Mouse (Mus musculus) midbrain, postnatal 0 days (tissue): ENCODE data around the gene Olfr1291-ps1. TPM values are rescaled to one million over a fixed set of nuclear protein-coding genes. Genes with fewer than 3 reads are reported as not detected.

ENCODE experiments used
- ATAC-seq: fragments of 200-750 bp; cut with Nextera tagmentation; 2 replicates; pipeline ENCODE4 v1.8.0; 2017; ENCODE audit warnings: moderate number of reproducible peaks, mild to moderate bottlenecking, moderate TSS enrichment, moderate library complexity; ENCODE audit not compliant: low FRiP score
- DNase-seq: peaks from one replicate; pipeline ENCODE4 v3.0.0-alpha.2; 2015; ENCODE audit warnings: low spot score
- H3K27ac ChIP-seq: fragments of 300-500 bp; sonication (generic); 2 replicates; pipeline ENCODE4 v1.5.1; 2014; ENCODE audit warnings: low read depth, mild to moderate bottlenecking, low read length, mixed read lengths
- H3K27me3 ChIP-seq: fragments of 300-500 bp; sonication (generic); 2 replicates; pipeline ENCODE4 v1.6.1; 2014; ENCODE audit warnings: low read length, control low read depth, mixed read lengths; ENCODE audit not compliant: insufficient read depth
- H3K36me3 ChIP-seq: fragments of 300-500 bp; sonication (generic); 2 replicates; pipeline ENCODE4 v1.6.1; 2014; ENCODE audit warnings: low read length, control low read depth, mixed read lengths; ENCODE audit not compliant: insufficient read depth
- H3K4me1 ChIP-seq: fragments of 300-500 bp; sonication (generic); 2 replicates; pipeline ENCODE4 v1.6.1; 2014; ENCODE audit warnings: mild to moderate bottlenecking, control low read depth, antibody characterized with exemption, low read length, mixed read lengths; ENCODE audit not compliant: insufficient read depth
- H3K4me2 ChIP-seq: fragments of 300-500 bp; sonication (generic); 2 replicates; pipeline ENCODE4 v1.6.1; 2014; ENCODE audit warnings: low read depth, mild to moderate bottlenecking, low read length, mixed read lengths; ENCODE audit not compliant: poor library complexity, severe bottlenecking
- H3K4me3 ChIP-seq: fragments of 300-500 bp; sonication (generic); 2 replicates; pipeline ENCODE4 v1.5.1; 2014; ENCODE audit warnings: low read depth, mild to moderate bottlenecking, low read length, moderate library complexity
- H3K9ac ChIP-seq: fragments of 300-500 bp; sonication (generic); replicated peaks from 2 replicates; pipeline ENCODE4 v1.6.1; 2014; ENCODE audit warnings: mild to moderate bottlenecking, low read length, moderate library complexity, mixed read lengths; ENCODE audit not compliant: poor library complexity, severe bottlenecking
- H3K9me3 ChIP-seq: fragments of 300-500 bp; sonication (generic); 2 replicates; pipeline ENCODE4 v1.6.1; 2016; ENCODE audit warnings: low read length, control low read depth
- CTCF ChIP-seq: IDR thresholded peaks from 2 replicates; pipeline ENCODE4 v1.5.1; 2016; ENCODE audit warnings: antibody characterized with exemption, mild to moderate bottlenecking
- WGBS: fragments of 180-500 bp; shearing (Covaris S2); extraction: QIAGEN DNeasy Blood & Tissue Kit; methylation state at CpG from one replicate; pipeline ENCODE4 v1.1.7; 2014; 5-methylcytosine and 5-hydroxymethylcytosine counted together
- polyA plus RNA-seq: library from polyadenylated mRNA; unstranded; fragments of >200 nt; fragmentation: Nextera tagmentation; extraction: Ambion mirVana; gene quantifications from 2 replicates; pipeline ENCODE4 v1.2.1, GENCODE M21; 2015
- total RNA-seq: library from RNA; depleted of rRNA; stranded (reverse); fragments of >200 nt; gene quantifications from 2 replicates; pipeline ENCODE4 v1.2.3, GENCODE M21; 2014; rRNA removed

Gene Olfr1291-ps1
- total RNA-seq (not detected in 2 replicates), polyA plus RNA-seq (not detected in 2 replicates)

GRCm38 (mm10) chr2:111496880-111497279, at the start of gene Olfr1291-ps1:
TSS of gene Olfr1291-ps1 (plus strand) at chr2:111497180.
- H3K27ac ChIP-seq: no peak within 1 kb of the TSS
- H3K36me3 ChIP-seq: no peaks in the 10 kb centered on the region
- H3K4me2 ChIP-seq: no peak within 1 kb of the TSS
- no peak within 1 kb of the TSS for H3K4me3 ChIP-seq
- no peaks in the 10 kb centered on the region for H3K9me3 ChIP-seq
- DNase-seq: no peak
- 91% methylated on average over 3 of the region's 3 CpGs for WGBS
- no peak for ATAC-seq
- no peak within 1 kb of the TSS for H3K9ac ChIP-seq
- H3K4me1 ChIP-seq: no peaks in the 10 kb centered on the region
- no peak for TF ChIP-seq CTCF
- no peaks in the 10 kb centered on the region for H3K27me3 ChIP-seq

GRCm38 (mm10) chr2:111448842-111449241, 48.1 kb upstream of the Olfr1291-ps1 start, which contains the start of gene Olfr1287:
TSS of gene Olfr1287 (plus strand) at chr2:111449142.
- WGBS: 73% methylated on average over 1 of the region's 1 CpGs
- DNase-seq: no peak

DNA sequence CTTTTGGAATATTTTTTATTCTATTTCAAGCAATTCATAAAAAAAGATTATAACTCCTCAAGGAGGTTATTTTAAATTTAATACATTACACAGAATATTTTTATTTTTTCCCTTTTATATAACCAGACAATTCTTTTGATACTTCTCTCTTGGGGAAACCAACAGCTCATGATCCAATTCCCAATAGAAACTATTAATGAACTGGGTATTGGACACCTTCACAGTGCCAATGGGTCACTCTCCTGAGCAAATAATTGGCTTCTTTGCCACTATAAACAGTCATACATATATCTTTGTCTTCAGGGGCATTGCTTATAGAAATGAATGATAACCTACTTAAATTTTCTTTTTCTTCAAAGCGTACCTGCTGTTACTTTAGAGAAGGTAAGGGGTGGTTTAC, 23.2 kb upstream of the Olfr1291-ps1 start, which contains the start of gene Olfr1288:
Gene Olfr1288, plus strand, starts transcription at position 301 of the 400 bp plus-strand sequence.
- TF ChIP-seq CTCF: no peak
- DNase-seq: no peak
- no peaks in the 10 kb centered on the region for H3K27me3 ChIP-seq
- no peaks in the 10 kb centered on the region for H3K36me3 ChIP-seq
- ATAC-seq: no peak
- H3K4me2 ChIP-seq: no peak within 1 kb of the TSS
- H3K9ac ChIP-seq: no peak within 1 kb of the TSS
- H3K4me1 ChIP-seq: no peaks in the 10 kb centered on the region
- no peak within 1 kb of the TSS for H3K4me3 ChIP-seq
- H3K9me3 ChIP-seq: no peaks in the 10 kb centered on the region
- 91% methylated on average over 1 of the region's 1 CpGs for WGBS
- H3K27ac ChIP-seq: no peak within 1 kb of the TSS

More at GRCm38 (mm10) chr2:111448842-111449241, 48.1 kb upstream of the Olfr1291-ps1 start, which contains the start of gene Olfr1287:
- H3K36me3 ChIP-seq: no peaks in the 10 kb centered on the region
- no peaks in the 10 kb centered on the region for H3K4me1 ChIP-seq
- no peak within 1 kb of the TSS for H3K4me2 ChIP-seq
- H3K9ac ChIP-seq: no peak within 1 kb of the TSS
- no peak within 1 kb of the TSS for H3K27ac ChIP-seq
- H3K9me3 ChIP-seq: no peaks in the 10 kb centered on the region
- H3K27me3 ChIP-seq: no peaks in the 10 kb centered on the region
- no peak for ATAC-seq
- no peak within 1 kb of the TSS for H3K4me3 ChIP-seq
- no peak for TF ChIP-seq CTCF

GRCm38 (mm10) chr2:111480519-111480918, 16.5 kb upstream of the Olfr1291-ps1 start, which contains the start of gene Olfr1289:
TSS of gene Olfr1289 (plus strand) at chr2:111480819.
- no peak for TF ChIP-seq CTCF
- Histone ChIP-seq H3K4me3 (no peak within 1 kb of the TSS), H3K4me2 (no peak within 1 kb of the TSS), H3K9ac (no peak within 1 kb of the TSS), H3K27me3 (no peaks in the 10 kb centered on the region), H3K36me3 (no peaks in the 10 kb centered on the region), H3K9me3 (no peaks in the 10 kb centered on the region), H3K4me1 (no peaks in the 10 kb centered on the region), H3K27ac (no peak within 1 kb of the TSS)
- DNase-seq: no peak
- ATAC-seq: no peak
- WGBS: 75% methylated on average over 1 of the region's 1 CpGs

GRCm38 (mm10) chr2:111493729-111494128, 3.3 kb upstream of the Olfr1291-ps1 start, which contains the start of gene Olfr1290:
TSS of gene Olfr1290 (minus strand) at chr2:111493829.
- WGBS: 80% methylated on average over 5 of the region's 5 CpGs
- DNase-seq (no peak), ATAC-seq (no peak)
- Histone ChIP-seq H3K4me2 (no peak within 1 kb of the TSS), H3K9ac (no peak within 1 kb of the TSS), H3K27me3 (no peaks in the 10 kb centered on the region), H3K36me3 (no peaks in the 10 kb centered on the region), H3K27ac (no peak within 1 kb of the TSS), H3K4me1 (no peaks in the 10 kb centered on the region), H3K4me3 (no peak within 1 kb of the TSS), H3K9me3 (no peaks in the 10 kb centered on the region)
- no peak for TF ChIP-seq CTCF

DNA sequence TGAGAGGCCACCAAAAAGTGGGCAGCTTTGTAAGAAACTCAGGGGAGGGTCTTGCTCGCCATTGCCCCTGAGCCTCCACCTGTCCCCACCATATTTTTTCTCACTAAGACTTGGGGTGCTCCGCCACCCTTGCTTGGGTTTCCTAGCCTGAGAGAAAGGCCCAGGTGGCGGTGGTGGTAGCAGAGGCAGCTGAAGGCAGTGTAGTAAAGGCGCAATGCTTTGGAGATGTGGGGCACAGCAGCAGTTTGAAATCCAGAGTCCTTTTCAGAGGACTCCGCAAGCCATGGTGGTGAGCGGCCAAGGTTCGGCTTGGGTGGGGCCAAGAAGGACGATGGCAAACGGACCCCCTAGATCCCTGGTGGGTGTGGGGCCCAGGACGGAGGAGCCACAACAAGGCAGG, 20.5 kb downstream of the Olfr1291-ps1 start:
- Histone ChIP-seq H3K9ac (no peak overlapping the region), H3K36me3 (no peaks in the 10 kb centered on the region), H3K9me3 (no peaks in the 10 kb centered on the region), H3K27ac (no peak overlapping the region), H3K4me2 (no peak overlapping the region), H3K4me1 (no peaks in the 10 kb centered on the region), H3K27me3 (no peaks in the 10 kb centered on the region), H3K4me3 (no peak overlapping the region)
- DNase-seq: no peak
- TF ChIP-seq CTCF: no peak
- no peak for ATAC-seq
- WGBS: 91% methylated on average over 10 of the region's 10 CpGs
